ENCODE assay signal across 26 mouse cellular contexts in genomic region chr14:117714165-117714564, GRCm38 (mm10).
DNase-seq lines count a peak whose midpoint lies in the region; ATAC-seq and TF ChIP-seq lines count a peak whose summit lies in the region.
"Had no signal": no experiment of that assay in that cellular context is flagged by ENCODE, and none has a peak within 500 bp of the region (broad histone marks: within the 10 kb centered on the region; RNA-seq: fewer than 3 reads in every experiment).

No protein-coding gene starts in this region.

- DNase-seq in kidney, postnatal 0 days (ENCODE audit: low spot score) = peak; percentile 15
- DNase-seq in lung, postnatal 0 days (ENCODE audit: low spot score) = peak; percentile 8
- no peak for DNase-seq in lung, postnatal 10 days
- DNase-seq in frontal cortex, postnatal 36 days (ENCODE audit: low spot score in 2 of 2) = no peak
- DNase-seq: adrenal gland, postnatal 10 days; cerebellum, adult 9-10 months; cerebellum, postnatal 36 days; gastrocnemius, postnatal 25 days; heart, adult 18-20 months; heart, postnatal 4 days; layer of hippocampus, postnatal 36 days; left cerebral cortex, postnatal 4 days; lung, adult 2 months; right cerebral cortex, postnatal 14 days; thymus, adult 18-20 months; thymus, postnatal 36 days had no signal

- no peak for TF ChIP-seq EP300 in lung, postnatal 0 days (IDR thresholded peaks at IDR 0.05)

- H3K4me1 ChIP-seq in kidney, postnatal 0 days (replicated peaks; ENCODE audit: insufficient read depth, low read length) = 0 out of 2 replicates have a peak, but pooled peaks cover 4% of the 10 kb centered on the region
- H3K4me1 ChIP-seq in kidney, embryonic 16.5 days (ENCODE audit: insufficient read depth, low read length) = peaks cover 6% of the 10 kb centered on the region
- H3K4me1 ChIP-seq in lung, postnatal 0 days (ENCODE audit: insufficient read depth, low read depth, low read length) = no peaks in the 10 kb centered on the region
- H3K4me1 ChIP-seq: forebrain, embryonic 13.5 days; midbrain, embryonic 12.5 days had no signal

- no peak for TF ChIP-seq CTCF in kidney, postnatal 0 days (IDR thresholded peaks at IDR 0.05; ENCODE audit: low read depth)
- TF ChIP-seq CTCF in lung, postnatal 0 days (IDR thresholded peaks at IDR 0.05) = no peak

- no peaks in the 10 kb centered on the region for H3K9me3 ChIP-seq in kidney, postnatal 0 days (replicated peaks; ENCODE audit: low read length)
- no peaks in the 10 kb centered on the region for H3K9me3 ChIP-seq in kidney, embryonic 16.5 days (ENCODE audit: low read length)
- H3K9me3 ChIP-seq in lung, postnatal 0 days (ENCODE audit: low read length) = no peaks in the 10 kb centered on the region
- H3K9me3 ChIP-seq: forebrain, embryonic 13.5 days; hindbrain, embryonic 13.5 days; midbrain, embryonic 12.5 days had no signal

- no peak for ATAC-seq in kidney, postnatal 0 days (replicated peaks; ENCODE audit: low FRiP score, low read depth)
- ATAC-seq in kidney, embryonic 16.5 days (ENCODE audit: low FRiP score, low TSS enrichment) = no peak
- no peak for ATAC-seq in lung, postnatal 0 days
- ATAC-seq in common myeloid progenitor, adult 5-6 weeks (replicated peaks; ENCODE audit: low read depth, poor library complexity, severe bottlenecking) = 0 out of 2 replicates have a peak, but pooled peaks have one; percentile 41
- peak; percentile 52 for ATAC-seq in megakaryocyte progenitor cell, adult 5-6 weeks (replicated peaks; ENCODE audit: poor library complexity)
- ATAC-seq: forebrain, embryonic 13.5 days; intestine, embryonic 16.5 days had no signal

- no peaks in the 10 kb centered on the region for H3K27me3 ChIP-seq in kidney, postnatal 0 days (ENCODE audit: insufficient read depth, low read length)
- no peaks in the 10 kb centered on the region for H3K27me3 ChIP-seq in kidney, embryonic 16.5 days (ENCODE audit: insufficient read depth, low read length)
- H3K27me3 ChIP-seq in lung, postnatal 0 days (replicated peaks; ENCODE audit: insufficient read depth, low read length) = no peaks in the 10 kb centered on the region
- H3K27me3 ChIP-seq: forebrain, embryonic 13.5 days; hindbrain, embryonic 13.5 days; midbrain, embryonic 12.5 days had no signal

- no peaks in the 10 kb centered on the region for H3K36me3 ChIP-seq in kidney, postnatal 0 days (ENCODE audit: insufficient read depth, low read length)
- H3K36me3 ChIP-seq in kidney, embryonic 16.5 days (ENCODE audit: insufficient read depth, low read length) = no peaks in the 10 kb centered on the region
- H3K36me3 ChIP-seq in lung, postnatal 0 days (ENCODE audit: insufficient read depth, low read length) = no peaks in the 10 kb centered on the region
- H3K36me3 ChIP-seq: G1E; hindbrain, embryonic 13.5 days; midbrain, embryonic 12.5 days had no signal

- WGBS in kidney, postnatal 0 days = 47% methylated on average over 8 of the region's 8 CpGs
- WGBS in kidney, embryonic 16.5 days = 45% methylated on average over 8 of the region's 8 CpGs
- WGBS in lung, postnatal 0 days = 41% methylated on average over 8 of the region's 8 CpGs

- no peak overlapping the region for H3K27ac ChIP-seq in kidney, postnatal 0 days
- no peak overlapping the region for H3K27ac ChIP-seq in kidney, embryonic 16.5 days (ENCODE audit: low read length)
- H3K27ac ChIP-seq in lung, postnatal 0 days (ENCODE audit: low read length) = no peak overlapping the region
- H3K27ac ChIP-seq: forebrain, embryonic 13.5 days; hindbrain, embryonic 13.5 days; liver, embryonic 14.5 days; midbrain, embryonic 12.5 days had no signal

- no peak overlapping the region for H3K4me2 ChIP-seq in kidney, postnatal 0 days (ENCODE audit: low read length)
- no peak overlapping the region for H3K4me2 ChIP-seq in kidney, embryonic 16.5 days (replicated peaks; ENCODE audit: low read depth, low read length)
- H3K4me2 ChIP-seq in lung, postnatal 0 days (replicated peaks; ENCODE audit: low read depth, low read length) = no peak overlapping the region
- H3K4me2 ChIP-seq: forebrain, embryonic 13.5 days; heart, embryonic 11.5 days; hindbrain, embryonic 13.5 days; midbrain, embryonic 12.5 days had no signal

- no peak overlapping the region for H3K4me3 ChIP-seq in kidney, postnatal 0 days (replicated peaks; ENCODE audit: low read depth, low read length)
- H3K4me3 ChIP-seq in kidney, embryonic 16.5 days (ENCODE audit: low read length) = no peak overlapping the region
- no peak overlapping the region for H3K4me3 ChIP-seq in lung, postnatal 0 days (ENCODE audit: low read depth, low read length)
- H3K4me3 ChIP-seq: forebrain, embryonic 13.5 days; hindbrain, embryonic 13.5 days; midbrain, embryonic 12.5 days had no signal

- no peak overlapping the region for H3K9ac ChIP-seq in kidney, postnatal 0 days (ENCODE audit: low read depth, low read length)
- no peak overlapping the region for H3K9ac ChIP-seq in kidney, embryonic 16.5 days (replicated peaks; ENCODE audit: low read length)
- no peak overlapping the region for H3K9ac ChIP-seq in lung, postnatal 0 days (replicated peaks; ENCODE audit: low read depth)
- H3K9ac ChIP-seq: forebrain, embryonic 13.5 days; hindbrain, embryonic 13.5 days; liver, embryonic 14.5 days; midbrain, embryonic 12.5 days had no signal

Comparison
In these comparisons a context has a peak if more than half of its experiments do, and no peak if none do; other contexts are left out.
1. DNase-seq: peak in kidney, postnatal 0 days (single experiment) and lung, postnatal 0 days (single experiment); none in lung, postnatal 10 days (single experiment) and frontal cortex, postnatal 36 days (0 of 2).
2. ATAC-seq: peak in common myeloid progenitor, adult 5-6 weeks (single experiment) and megakaryocyte progenitor cell, adult 5-6 weeks (single experiment); none in kidney, postnatal 0 days (single experiment), kidney, embryonic 16.5 days (single experiment) and lung, postnatal 0 days (single experiment).